Mouse (Mus musculus): ENCODE measurements around the gene Siae.

The Siae gene

DNA sequence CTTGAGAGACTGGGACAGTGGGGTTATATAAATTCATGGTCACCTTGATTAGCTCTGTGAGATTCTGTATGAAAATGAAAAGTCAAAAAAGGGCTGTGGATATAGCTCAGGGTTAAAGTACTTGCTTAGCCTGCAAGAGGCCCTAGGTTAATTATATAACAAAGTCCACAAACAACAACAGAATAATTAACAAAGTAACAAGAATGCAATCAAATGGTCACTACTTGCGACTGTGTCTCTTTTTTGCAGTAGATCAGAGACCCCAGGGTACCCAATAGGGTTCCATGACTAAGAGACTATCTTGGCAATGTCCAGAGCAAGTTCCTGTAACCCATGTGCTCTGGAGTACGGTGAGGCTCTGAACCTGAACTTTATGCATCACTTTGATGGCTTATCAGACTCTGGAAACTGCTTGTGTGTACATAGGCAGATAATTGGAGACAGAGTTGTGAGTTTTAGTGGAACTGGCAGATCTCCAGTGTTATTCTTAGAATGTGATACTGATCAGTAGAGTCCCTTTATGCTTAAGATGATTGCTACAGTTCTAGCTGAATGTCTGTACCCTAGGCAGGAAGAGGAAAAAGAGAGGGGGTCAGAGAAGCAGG lies 13.8 kb downstream of the Siae start:
- no peak for DNase-seq (ENCODE audit: inconsistent age in 2 of 2, low spot score in 1 of 2)

DNA sequence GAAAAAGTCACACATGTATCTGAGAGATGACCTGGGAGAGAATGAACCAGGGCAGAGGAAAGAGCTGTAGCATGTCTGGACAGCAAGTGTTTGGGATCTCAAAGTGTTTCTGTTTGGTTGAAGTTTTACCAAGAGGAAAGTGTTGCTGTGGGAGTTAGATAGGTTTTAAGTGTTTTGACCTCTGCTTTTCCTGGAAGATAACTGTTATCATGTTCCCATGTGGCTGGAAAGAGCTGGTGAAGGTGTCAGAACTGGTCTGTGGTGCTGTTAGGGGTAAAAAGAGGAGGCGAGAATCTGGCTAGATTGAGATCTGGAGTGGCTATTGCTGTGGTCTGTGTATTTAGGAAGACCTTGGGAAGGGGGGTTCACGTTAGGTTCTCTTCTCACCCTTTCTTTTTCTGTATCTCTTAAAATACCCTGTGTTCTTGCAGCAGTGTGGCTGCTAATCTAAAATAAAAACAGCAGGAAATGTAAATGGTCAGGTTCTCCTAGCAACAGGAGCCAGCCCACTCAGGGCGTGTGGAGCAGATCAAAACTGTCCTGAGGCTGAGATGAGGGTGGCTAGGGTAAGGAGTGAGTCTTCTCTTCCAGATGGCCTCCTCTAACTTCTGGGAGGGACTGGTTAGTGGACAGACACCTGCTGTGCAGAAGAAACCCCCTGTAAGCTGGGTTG lies 16.8 kb downstream of the Siae start:
- DNase-seq (ENCODE audit: inconsistent age in 2 of 2, low spot score in 1 of 2): no peak

DNA sequence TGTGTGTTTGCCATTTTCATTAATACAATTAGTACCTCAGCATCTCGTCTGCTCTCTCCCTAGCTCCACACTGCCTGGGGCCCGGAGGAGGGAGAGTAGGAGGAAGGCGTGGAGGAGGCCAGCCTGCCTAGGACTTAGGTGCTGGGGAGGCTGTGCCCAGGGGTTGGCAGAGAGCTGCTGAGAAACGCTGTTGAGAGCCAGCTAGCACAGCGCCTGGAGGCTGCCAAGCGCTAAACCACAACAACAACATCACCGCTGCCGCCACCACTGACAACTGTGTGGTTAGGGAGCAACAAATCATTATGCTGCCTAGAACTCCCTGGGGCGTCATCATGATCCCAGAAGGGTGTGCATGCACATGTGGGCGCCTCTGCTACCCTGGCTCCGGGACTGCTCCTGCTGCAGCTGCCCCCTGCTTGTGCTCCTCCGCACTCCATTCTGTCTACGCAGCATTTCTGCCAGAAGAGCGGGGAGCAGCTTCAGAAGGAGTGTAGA lies 21.0 kb downstream of the Siae start:
- peak; percentile 13 to 46 for DNase-seq (ENCODE audit: inconsistent age in 2 of 2, low spot score in 1 of 2)

DNA sequence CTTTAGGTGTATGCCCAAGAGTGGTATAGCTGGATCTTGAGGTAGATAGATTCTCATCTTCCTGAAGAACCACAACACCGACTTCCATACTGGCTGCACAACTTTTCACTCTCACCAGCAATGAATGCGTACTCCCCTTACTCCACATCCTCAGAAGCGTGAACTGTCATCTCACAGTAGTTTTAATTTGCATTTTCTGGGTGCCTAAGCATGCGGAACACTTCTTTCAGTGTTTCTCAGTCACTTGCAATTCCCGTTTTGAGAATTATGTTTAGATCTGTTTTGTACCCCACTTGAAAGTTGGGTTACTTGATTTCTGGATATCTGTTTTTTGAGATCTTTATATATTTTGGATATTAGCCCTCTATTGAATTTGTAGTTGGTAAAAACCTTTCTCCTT lies 28.1 kb downstream of the Siae start:
- DNase-seq (ENCODE audit: inconsistent age in 2 of 2, low spot score in 1 of 2): no peak

DNA sequence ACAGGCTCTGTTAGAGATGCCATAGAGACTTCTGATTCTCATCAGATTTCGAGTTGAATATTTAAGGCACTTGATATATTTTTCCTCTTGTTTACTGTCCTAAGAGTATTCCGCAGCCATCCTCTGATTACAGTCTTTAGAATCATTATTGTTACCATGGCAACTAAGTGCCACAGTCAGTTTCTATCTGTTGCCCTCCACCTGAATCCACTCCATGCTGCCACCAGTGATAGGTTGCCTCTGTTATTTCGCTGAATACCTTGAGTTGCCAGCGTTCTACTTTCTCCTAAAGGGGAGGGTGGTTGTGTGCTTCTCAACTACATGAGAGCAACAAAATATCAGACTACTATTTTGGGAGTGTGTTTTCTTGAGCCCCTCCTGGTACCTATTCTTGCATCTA lies 31.2 kb downstream of the Siae start:
- no peak for DNase-seq (ENCODE audit: inconsistent age in 2 of 2, low spot score in 1 of 2)

DNA sequence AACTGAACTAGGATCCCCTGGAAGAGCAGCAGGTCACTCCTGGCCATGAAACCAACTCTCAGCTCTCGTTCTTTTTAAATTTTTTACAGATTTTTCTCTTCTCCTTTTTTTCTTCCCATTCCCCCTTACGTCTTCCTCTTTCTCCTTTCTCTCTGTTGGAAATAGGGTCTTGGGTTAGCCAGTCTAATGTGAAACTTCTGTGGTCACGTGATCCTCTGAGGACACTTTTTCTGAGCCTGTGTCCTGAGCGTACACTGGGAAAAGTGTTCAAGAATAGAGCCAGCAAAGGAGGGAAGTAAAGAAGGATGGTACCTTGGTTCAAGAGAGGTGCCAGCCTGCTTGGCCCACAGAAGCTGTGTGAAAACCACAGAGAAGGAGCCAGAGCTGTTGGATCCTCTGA lies 34.9 kb downstream of the Siae start:
- DNase-seq (ENCODE audit: inconsistent age in 2 of 2, low spot score in 1 of 2): no peak

DNA sequence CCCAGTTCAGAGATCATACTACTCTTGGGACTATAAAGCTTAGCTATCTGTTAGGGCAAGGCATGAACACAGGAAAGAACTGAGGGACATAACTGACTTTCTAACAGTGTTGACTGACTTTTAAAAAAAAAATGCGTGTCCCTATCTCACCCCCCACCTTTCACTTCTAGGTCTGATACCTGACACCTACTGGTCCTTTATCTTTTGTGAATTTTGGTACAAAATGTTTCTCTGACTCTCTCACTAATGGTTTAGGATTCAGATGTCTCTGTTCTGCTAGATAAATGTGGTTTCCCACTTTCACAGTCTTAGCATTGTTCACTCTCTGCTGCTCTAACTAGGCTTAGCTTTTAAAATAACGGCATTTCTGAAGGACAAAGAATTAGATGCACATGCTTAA lies 36.5 kb downstream of the Siae start:
- DNase-seq (ENCODE audit: inconsistent age in 2 of 2, low spot score in 1 of 2): no peak

DNA sequence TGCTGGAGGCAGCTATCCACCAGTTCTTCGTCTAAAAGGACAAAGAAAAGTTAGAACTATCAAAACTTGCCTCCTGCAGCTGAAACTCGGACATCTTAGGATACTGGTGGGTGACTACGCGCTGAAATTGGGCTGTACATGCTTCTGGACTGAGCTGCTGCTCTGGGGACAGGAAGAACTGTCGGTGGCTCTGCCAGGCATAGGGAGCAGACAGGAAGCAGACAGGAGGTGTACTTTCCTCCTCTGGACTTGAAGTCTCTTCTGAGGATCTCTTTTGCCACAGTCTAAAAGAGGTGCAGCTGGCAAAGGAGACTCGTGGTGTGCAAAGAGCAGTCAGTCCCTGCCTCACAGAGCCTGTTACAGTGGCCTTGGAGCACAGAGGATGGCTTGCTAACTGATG lies 37.1 kb downstream of the Siae start:
- no peak for DNase-seq (ENCODE audit: inconsistent age in 2 of 2, low spot score in 1 of 2)

DNA sequence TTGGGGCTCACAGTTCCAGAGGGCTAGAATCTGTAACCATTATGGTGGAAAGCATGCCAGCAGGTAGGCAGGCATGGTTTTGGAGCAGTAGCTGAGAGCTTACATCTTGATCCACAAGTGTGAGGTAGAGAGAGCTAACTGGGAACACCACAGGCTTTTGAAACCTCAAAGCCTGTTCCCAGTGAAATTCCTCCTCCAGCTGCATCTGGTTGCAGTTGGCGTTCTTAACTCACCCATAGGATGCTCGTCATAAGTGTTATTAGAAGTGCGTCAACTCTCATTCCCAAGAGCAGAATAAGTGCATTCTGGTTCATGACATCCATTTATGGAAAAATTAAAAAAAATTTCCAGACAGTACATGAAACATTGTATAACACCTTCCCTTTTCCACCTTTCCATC lies 38.2 kb downstream of the Siae start:
- DNase-seq (ENCODE audit: inconsistent age in 2 of 2, low spot score in 1 of 2): no peak

DNA sequence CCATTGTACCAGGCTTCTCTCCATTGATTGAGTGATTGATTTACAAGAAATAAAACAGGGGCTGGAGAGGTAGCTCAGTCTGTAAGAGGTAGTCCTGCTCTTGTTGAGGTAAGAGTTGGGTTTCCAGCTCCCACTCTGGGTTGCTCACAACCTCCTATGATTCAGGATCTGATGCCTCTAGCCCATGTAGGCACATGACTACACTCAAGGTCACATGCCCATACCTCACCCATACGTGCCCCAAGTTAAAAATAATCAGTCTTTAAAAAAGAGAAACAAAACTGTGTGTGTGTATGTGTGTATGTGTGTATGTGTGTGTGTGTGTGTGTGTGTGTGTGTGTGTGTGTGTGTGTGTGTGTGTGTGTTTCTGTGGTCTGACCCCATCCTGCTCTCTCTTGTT lies 40.1 kb downstream of the Siae start:
- DNase-seq (ENCODE audit: inconsistent age in 2 of 2, low spot score in 1 of 2): no peak

DNA sequence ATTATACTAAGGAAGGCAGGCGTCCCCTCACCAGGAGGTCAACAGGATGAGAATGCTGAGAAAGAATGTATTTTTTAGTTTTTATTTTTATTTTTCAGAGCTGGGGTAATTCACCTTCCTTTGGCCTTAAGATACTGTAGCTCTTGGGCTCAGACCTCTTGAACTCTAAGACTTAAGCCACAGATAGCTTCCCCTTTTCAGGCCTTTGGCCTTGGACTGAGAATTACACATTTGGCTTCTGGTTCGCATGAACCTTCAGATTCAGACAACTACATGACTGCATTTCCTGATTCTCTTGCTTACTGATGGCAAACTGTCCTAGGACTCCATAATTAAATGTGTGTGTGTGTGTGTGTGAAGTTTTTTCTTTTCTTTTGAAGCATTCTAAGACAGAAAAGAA lies 43.1 kb downstream of the Siae start:
- no peak for DNase-seq (ENCODE audit: inconsistent age in 2 of 2, low spot score in 1 of 2)

DNA sequence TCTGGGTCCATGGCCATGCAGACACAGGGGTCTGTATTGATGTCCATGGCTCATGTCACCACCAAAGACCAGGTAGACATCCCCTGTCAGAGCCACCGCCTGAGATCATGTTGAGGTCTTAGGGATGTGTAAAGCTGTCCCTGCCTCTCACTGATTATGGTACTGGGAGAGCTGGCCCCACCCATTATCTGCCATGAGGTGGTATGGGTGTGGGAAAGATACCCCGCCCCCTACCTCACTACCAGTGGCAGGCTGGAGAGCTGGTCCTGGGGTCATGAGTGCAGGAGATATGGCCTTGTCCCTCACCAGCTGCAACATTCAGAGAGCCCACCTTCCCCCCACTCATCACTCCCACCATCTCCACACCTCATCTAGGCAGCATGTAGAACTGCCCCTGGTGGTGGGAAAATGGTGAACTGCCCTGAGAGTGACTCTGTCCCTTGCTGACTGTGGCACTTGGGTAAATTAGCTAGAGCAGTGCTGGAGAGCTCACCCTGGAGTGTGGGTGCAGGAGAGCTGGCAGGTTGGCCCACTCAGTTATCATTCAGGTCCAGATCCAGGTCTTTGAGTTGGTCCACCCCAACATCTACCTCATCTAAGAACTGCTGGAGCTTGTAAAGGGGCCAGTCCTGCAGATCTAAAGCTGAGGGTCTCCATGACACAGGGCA lies 45.2 kb downstream of the Siae start:
- no peak for DNase-seq (ENCODE audit: inconsistent age in 2 of 2, low spot score in 1 of 2)

DNA sequence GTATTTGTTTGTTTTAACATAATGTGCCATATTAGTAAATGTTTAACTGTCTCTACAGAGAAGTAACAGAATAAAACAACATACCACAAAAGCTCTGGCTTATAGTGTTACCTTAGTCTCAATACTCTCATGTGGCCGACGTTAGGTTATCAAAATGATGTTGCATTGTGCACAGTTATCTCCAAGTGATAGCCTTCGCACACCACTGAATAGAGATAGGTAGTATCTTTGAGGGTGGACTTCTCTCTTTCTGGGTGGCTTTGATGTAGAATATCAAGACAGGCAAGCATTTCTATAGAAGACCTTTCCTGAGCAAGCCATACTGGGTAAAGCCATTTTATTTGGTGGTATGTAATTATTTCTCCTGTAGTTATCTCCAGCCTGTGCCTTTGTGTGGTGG lies 49.6 kb downstream of the Siae start:
- DNase-seq (ENCODE audit: inconsistent age in 2 of 2, low spot score in 1 of 2): no peak

DNA sequence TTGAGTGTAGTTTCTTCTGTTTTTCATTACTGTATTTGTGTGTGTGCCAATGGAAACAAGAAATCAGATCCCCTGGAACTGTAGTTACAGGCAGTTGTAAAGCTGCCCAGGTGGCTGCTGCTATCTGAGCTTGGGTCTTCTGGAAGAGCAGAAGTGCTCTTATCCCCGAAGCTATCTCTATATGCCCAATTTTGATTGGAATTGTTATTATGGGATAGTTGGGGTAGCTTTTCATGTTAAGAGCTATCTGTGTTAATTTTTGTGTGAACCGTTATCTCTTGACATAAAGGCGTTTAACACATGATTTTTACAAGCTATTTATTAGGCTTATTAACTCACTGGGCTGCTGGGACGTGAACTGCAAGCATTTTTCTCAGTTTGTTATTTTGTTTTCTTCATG lies 54.1 kb downstream of the Siae start:
- no peak for DNase-seq (ENCODE audit: inconsistent age in 2 of 2, low spot score in 1 of 2)

DNA sequence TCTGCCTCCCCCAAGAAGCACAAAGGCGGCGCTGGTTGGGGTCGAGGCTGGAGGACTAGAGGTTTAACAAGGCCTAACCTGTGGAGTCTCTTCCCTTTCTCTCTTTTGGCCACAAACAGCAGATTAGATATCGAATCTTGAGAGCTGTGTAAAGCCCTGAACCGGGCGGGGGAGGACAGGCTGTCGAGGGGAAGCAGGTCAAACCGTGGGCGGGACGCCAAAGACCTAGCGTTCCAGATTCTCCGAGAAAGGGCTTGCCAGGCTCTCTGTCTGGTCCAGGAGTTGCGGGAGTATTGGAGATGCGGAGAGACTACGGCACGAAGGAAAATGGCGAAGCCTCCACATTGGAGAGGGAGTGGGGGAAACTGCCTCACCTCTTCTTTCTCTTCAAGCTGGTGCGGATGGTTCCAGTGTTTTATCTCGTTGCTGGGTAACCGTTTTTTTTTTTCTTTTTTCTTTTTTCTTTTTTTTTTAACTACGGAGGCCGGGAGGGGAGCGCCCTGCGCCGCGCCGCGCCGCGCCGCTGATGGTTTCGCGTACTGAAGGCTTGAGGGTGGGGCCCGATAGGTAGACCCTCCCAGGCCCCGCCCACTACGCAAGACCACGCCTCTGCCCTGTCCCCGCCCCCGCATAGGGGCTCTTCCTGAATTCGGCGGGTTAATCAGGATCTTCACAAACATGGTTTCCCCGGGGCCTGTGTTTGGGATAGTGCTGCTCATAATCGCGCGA lies 57.8 kb downstream of the Siae start, which contains the start of gene Spa17:
Gene Spa17 (minus strand): TSS at position 541 of the 729 bp plus-strand sequence.
- peak; percentile 93 to 98 for DNase-seq (ENCODE audit: inconsistent age in 2 of 2, low spot score in 1 of 2)

DNA sequence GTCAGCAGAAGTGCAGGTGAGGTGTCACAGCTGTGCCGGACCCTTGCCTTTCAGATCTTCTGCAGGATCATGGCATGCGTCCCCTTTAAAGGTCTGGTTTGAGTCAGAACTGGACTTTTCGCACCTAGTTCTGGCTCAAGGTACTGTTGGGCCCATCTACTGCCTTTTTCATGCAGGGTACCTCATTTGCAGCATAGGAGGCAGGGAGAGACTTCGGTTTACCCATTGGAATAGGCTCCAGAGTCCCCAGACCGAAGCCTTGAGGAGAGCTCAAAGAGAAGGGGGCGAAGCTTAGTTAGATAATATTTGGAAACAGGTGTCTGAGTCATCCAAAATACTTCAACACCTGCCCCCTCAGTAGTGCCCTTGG lies 58.4 kb downstream of the Siae start:
- no peak for DNase-seq (ENCODE audit: inconsistent age in 2 of 2, low spot score in 1 of 2)

DNA sequence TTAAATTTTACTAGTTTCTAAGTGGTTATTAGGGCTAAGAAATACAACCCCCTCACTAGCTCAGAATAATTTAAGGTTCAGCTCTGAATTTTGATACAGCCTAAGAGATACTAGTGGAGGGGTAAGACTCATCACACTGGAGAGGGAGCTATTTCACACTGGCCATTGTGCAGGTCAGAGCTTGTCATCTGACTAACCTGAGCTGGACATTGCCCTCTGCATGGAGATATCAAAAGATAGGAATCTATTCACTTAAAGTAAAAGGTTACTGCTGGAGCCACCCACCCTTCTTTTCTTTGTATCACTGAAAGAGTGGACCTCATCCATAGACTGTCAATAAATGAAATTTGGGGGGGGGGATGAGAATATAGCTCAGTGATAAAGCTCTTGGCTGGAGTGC lies 58.8 kb downstream of the Siae start:
- no peak for DNase-seq (ENCODE audit: inconsistent age in 2 of 2, low spot score in 1 of 2)

DNA sequence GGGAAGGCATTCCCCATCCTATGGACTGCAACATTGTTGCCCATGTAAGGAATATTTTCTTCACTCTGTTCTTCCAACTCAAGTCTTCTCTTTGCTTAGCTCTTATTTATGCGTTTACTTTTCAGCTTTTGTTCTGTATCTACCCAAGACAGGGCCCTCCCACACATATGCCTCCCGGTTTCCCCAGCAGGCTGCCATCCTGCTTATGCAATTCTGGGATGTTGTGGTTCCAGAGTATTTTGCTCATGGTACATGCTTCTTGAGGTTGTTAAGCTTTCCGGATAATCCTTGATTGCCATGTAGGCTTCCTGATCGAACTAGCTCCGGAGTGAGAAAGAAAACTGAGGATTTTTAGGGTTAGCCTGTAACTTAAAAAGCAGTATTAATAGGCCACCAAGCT lies 59.7 kb downstream of the Siae start:
- DNase-seq (ENCODE audit: inconsistent age in 2 of 2, low spot score in 1 of 2): no peak

DNA sequence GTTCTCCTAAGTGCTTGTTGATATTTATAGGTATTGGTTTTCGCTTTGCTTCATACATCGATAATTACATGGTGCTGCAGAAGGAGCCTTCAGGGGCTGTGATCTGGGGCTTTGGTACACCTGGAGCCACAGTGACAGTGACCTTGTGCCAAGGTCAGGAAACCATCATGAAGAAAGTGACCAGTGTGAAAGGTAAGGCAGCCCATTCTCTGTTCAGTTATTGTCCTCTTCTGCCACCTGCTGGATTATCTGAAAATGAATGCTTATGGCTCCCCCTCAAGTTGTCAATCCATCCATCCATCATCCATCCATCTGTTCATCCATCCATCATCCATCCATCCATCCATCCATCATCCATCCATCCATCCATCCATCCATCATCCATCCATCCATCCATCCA lies 61.3 kb downstream of the Siae start:
- DNase-seq (ENCODE audit: inconsistent age in 2 of 2, low spot score in 1 of 2): peak; percentile 11 to 78

DNA sequence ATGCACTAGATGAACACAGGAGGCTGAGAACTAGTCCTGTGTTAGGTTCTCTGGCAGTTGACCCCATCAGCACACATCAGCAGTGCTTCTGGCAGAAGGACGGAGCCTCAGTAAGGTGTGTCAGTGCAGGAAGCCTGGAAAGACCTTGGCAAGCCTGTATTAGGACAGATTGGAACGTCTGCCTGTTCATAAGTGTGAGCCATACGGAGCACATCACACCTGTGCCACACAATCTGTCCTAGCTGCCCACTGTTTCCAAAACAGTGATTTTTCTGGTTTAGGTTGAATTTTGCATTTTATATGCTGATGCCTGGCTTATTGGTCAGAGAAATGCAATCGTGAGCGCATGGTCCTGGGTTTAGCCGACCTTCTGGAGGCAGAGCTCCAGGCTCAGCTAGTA lies 65.8 kb downstream of the Siae start:
- DNase-seq (ENCODE audit: inconsistent age in 2 of 2, low spot score in 1 of 2): no peak

DNA sequence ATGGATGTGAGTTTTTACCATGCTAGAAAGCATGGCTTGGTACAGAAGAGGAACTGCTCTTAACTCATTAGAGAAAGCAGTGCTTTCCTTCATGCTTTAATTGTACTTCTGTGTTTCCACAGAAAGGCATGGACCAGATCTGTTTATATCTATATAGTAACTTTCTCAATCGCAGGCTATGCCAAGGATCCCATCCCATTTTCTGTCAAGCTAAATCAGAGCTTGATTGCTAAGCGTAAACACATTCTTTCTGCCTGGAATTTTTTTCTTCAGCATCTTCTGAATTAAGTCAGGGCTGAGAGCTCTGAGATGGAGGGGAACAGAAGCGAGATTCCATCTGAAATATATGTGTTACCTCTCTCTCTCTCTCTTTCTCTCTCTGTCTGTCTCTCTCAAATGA lies 68.5 kb downstream of the Siae start:
- DNase-seq (ENCODE audit: inconsistent age in 2 of 2, low spot score in 1 of 2): no peak

DNA sequence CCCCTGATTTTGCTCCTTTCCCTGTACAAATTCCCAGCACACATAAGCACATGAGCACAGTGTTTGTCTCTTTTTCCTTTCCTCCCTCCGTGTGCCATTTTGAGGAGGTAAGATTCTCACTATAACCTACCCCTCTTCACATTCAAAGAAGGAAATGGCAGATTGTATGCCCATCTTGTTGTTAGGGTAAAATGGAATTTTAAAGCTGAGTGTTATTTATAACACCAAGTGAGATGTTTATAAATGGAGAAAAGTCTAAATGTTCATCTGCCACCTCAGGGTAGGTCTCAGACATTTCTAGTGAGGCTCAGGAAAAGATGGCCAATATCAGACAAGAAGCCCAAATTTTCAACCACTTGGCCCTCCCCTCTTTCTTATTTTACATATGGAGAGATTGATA lies 69.0 kb downstream of the Siae start:
- DNase-seq (ENCODE audit: inconsistent age in 2 of 2, low spot score in 1 of 2): no peak

Data from adrenal gland, adult (tissue).